Mouse (Mus musculus) embryonic facial prominence, embryonic 11.5 days (tissue): ENCODE results near the gene Kcnmb2. TPM values are rescaled to one million over a fixed set of nuclear protein-coding genes. Genes with fewer than 3 reads are reported as not detected.

ENCODE experiments used
- ATAC-seq: fragments of 200-750 bp; cut with Nextera tagmentation; replicated peaks from 2 replicates; pipeline ENCODE4 v1.8.0; 2017; ENCODE audit warnings: low read depth; ENCODE audit not compliant: insufficient number of reproducible peaks, low FRiP score, low TSS enrichment
- DNase-seq: peaks from one replicate; pipeline ENCODE4 v3.0.0-alpha.2; 2015; ENCODE audit warnings: low spot score
- H3K27ac ChIP-seq: fragments of 300-500 bp; sonication (generic); replicated peaks from 2 replicates; pipeline ENCODE4 v1.5.1; 2014; ENCODE audit warnings: mild to moderate bottlenecking, low read depth, low read length, control low read depth
- H3K27me3 ChIP-seq: fragments of 300-500 bp; sonication (generic); 2 replicates; pipeline ENCODE4 v1.6.1; 2014; ENCODE audit warnings: mild to moderate bottlenecking, low read length, moderate library complexity, mixed read lengths; ENCODE audit not compliant: control insufficient read depth, insufficient read depth
- H3K36me3 ChIP-seq: fragments of 300-500 bp; sonication (generic); replicated peaks from 2 replicates; pipeline ENCODE4 v1.6.1; 2014; ENCODE audit warnings: low read depth, mild to moderate bottlenecking, low read length, moderate library complexity, mixed read lengths; ENCODE audit not compliant: control insufficient read depth, insufficient read depth
- H3K4me1 ChIP-seq: fragments of 300-500 bp; sonication (generic); 2 replicates; pipeline ENCODE4 v1.6.1; 2014; ENCODE audit warnings: low read length, mixed read lengths; ENCODE audit not compliant: control insufficient read depth, insufficient read depth
- H3K4me2 ChIP-seq: fragments of 300-500 bp; sonication (generic); 2 replicates; pipeline ENCODE4 v1.6.1; 2014; ENCODE audit warnings: low read depth, mild to moderate bottlenecking, control low read depth, low read length, moderate library complexity
- H3K4me3 ChIP-seq: fragments of 300-500 bp; sonication (generic); 2 replicates; pipeline ENCODE4 v1.5.1; 2014; ENCODE audit warnings: low read depth, low read length, control low read depth
- H3K9ac ChIP-seq: fragments of 300-500 bp; sonication (generic); replicated peaks from 2 replicates; pipeline ENCODE4 v1.6.1; 2014; ENCODE audit warnings: mild to moderate bottlenecking, control low read depth, low read length
- H3K9me3 ChIP-seq: fragments of 300-500 bp; sonication (generic); replicated peaks from 2 replicates; pipeline ENCODE4 v1.6.1; 2016; ENCODE audit warnings: mild to moderate bottlenecking, low read length, inconsistent platforms, mixed read lengths; ENCODE audit not compliant: control insufficient read depth
- WGBS: fragments of 180-500 bp; shearing (Covaris S2); extraction: QIAGEN DNeasy Blood & Tissue Kit; methylation state at CpG from one replicate; pipeline ENCODE4 v1.1.7; 2014; 5-methylcytosine and 5-hydroxymethylcytosine counted together
- polyA plus RNA-seq: library from polyadenylated mRNA; unstranded; fragments of >200 nt; fragmentation: Nextera tagmentation; extraction: Ambion mirVana; gene quantifications from 2 replicates; pipeline ENCODE4 v1.2.1, GENCODE M21; 2014

Kcnmb2 gene
- 7.7 and 9.4 TPM in 2 replicates for polyA plus RNA-seq

DNA sequence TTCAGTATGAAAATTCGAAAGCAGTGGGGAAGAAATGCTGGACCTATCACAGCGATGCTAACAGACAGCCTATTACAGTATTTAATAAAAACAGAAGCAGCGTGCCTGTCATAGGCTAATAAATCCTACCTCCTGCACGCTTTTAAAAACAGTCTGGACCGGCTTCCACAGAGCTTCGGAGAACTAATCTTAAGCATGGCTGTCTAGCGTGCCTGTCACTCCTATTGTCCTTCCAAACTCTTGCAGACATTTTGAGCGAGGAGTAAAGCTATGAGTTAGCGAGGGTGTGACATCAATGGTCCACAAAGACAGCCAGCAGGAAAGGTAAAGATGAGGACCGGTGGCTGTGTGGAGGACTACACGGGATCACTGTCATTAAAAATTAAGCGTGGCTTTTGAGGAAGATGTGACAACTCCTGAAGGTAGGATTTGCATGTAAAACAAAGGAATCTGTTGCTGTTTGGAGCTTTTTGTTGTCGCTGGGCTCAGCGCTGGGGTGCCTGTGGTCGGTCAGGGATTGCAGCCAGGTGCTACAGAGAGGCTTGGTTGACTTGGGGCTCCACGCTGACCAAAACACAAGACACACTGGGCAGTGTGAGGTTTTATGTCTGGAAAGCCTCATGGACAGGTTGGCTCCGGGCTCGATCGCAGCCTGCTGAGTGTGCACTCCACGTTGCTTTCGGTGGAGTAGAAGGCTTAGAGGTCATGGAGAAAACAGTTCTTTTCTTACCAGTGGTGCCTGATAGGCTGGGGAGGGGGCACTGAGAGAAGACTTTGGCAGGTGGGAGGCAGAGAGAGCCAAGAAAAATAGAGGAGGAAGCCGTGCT is at the start of gene Kcnmb2:
TSS of gene Kcnmb2 (plus strand) at position 4 of the 827 bp plus-strand sequence.
- Histone ChIP-seq H3K27me3 (0 out of 2 replicates have a peak, but pooled peaks cover 2% of the 10 kb centered on the region), H3K36me3 (no peaks in the 10 kb centered on the region), H3K27ac (no peak within 1 kb of the TSS), H3K4me2 (peak within 1 kb of the TSS; percentile 52), H3K9me3 (no peaks in the 10 kb centered on the region), H3K4me1 (peaks cover 3% of the 10 kb centered on the region; the same call in 1 of the 2 replicates), H3K9ac (0 out of 2 replicates have a peak within 1 kb of the TSS, but pooled peaks have one; percentile 38), H3K4me3 (peak within 1 kb of the TSS; percentile 23)
- ATAC-seq: no peak
- 2% methylated on average over 22 of the region's 22 CpGs for WGBS
- DNase-seq: peak; percentile 6

- no peaks in the 10 kb centered on the region for H3K4me1 ChIP-seq
- WGBS: 78% methylated on average over 5 of the region's 5 CpGs
- ATAC-seq: no peak
Measured at GRCm38 (mm10) chr3:31863522-31863921, 38.8 kb upstream of the Kcnmb2 start.

GRCm38 (mm10) chr3:31864070-31864469 is 38.2 kb upstream of the Kcnmb2 start:
- H3K9me3 ChIP-seq: no peaks in the 10 kb centered on the region
- H3K4me2 ChIP-seq: no peak overlapping the region
- H3K27me3 ChIP-seq: no peaks in the 10 kb centered on the region
- WGBS: 76% methylated on average over 3 of the region's 3 CpGs
- no peak overlapping the region for H3K4me3 ChIP-seq
- DNase-seq (no peak), ATAC-seq (no peak)
- no peak overlapping the region for H3K27ac ChIP-seq
- no peak overlapping the region for H3K9ac ChIP-seq
- no peaks in the 10 kb centered on the region for H3K36me3 ChIP-seq
- H3K4me1 ChIP-seq: no peaks in the 10 kb centered on the region

More at GRCm38 (mm10) chr3:31863522-31863921, 38.8 kb upstream of the Kcnmb2 start:
- no peaks in the 10 kb centered on the region for H3K9me3 ChIP-seq
- no peak overlapping the region for H3K4me2 ChIP-seq
- H3K4me3 ChIP-seq: no peak overlapping the region
- no peak for DNase-seq
- no peak overlapping the region for H3K27ac ChIP-seq
- no peaks in the 10 kb centered on the region for H3K36me3 ChIP-seq
- H3K27me3 ChIP-seq: no peaks in the 10 kb centered on the region
- no peak overlapping the region for H3K9ac ChIP-seq

DNA sequence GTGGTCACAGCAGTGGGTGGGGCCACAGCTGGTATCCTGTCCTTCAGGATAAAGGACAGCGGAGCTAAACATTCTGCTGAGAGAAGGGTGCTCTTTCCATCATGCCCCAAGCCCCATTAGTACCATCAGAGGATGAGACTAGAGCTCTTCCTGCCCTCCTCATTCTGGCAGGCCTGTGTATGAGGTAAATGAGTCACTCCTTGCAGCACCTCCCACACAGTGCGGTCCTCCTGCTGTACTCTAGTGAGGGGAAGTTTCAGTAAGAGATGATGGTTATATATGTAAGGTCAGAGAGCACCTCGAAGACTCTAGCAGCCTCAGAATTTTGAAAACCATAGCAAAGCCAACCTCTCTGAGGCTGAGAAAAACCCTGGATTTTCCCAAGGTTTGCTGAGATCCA is 30.8 kb upstream of the Kcnmb2 start:
- no peak overlapping the region for H3K4me2 ChIP-seq
- H3K9me3 ChIP-seq: no peaks in the 10 kb centered on the region
- H3K27me3 ChIP-seq: no peaks in the 10 kb centered on the region
- no peak overlapping the region for H3K9ac ChIP-seq
- DNase-seq: no peak
- no peak for ATAC-seq
- H3K36me3 ChIP-seq: no peaks in the 10 kb centered on the region
- H3K27ac ChIP-seq: no peak overlapping the region
- H3K4me3 ChIP-seq: no peak overlapping the region
- 87% methylated on average over 3 of the region's 3 CpGs for WGBS
- no peaks in the 10 kb centered on the region for H3K4me1 ChIP-seq

- no peaks in the 10 kb centered on the region for H3K4me1 ChIP-seq
- no peaks in the 10 kb centered on the region for H3K36me3 ChIP-seq
- DNase-seq: no peak
- H3K27me3 ChIP-seq: no peaks in the 10 kb centered on the region
- no peak overlapping the region for H3K4me2 ChIP-seq
- H3K4me3 ChIP-seq: no peak overlapping the region
- ATAC-seq: no peak
- 73% methylated on average over 12 of the region's 12 CpGs for WGBS
- no peak overlapping the region for H3K27ac ChIP-seq
- no peak overlapping the region for H3K9ac ChIP-seq
- no peaks in the 10 kb centered on the region for H3K9me3 ChIP-seq
Measured at GRCm38 (mm10) chr3:31882621-31883131, 19.6 kb upstream of the Kcnmb2 start.

- ATAC-seq: no peak
- WGBS: 45% methylated on average over 2 of the region's 2 CpGs
- H3K4me1 ChIP-seq: no peaks in the 10 kb centered on the region
- H3K9ac ChIP-seq: no peak overlapping the region
- H3K36me3 ChIP-seq: no peaks in the 10 kb centered on the region
- no peak overlapping the region for H3K27ac ChIP-seq
- no peak overlapping the region for H3K4me2 ChIP-seq
- H3K27me3 ChIP-seq: no peaks in the 10 kb centered on the region
- DNase-seq: no peak
- H3K4me3 ChIP-seq: no peak overlapping the region
- no peaks in the 10 kb centered on the region for H3K9me3 ChIP-seq
Measured at GRCm38 (mm10) chr3:31892653-31893052, 9.7 kb upstream of the Kcnmb2 start.

DNA sequence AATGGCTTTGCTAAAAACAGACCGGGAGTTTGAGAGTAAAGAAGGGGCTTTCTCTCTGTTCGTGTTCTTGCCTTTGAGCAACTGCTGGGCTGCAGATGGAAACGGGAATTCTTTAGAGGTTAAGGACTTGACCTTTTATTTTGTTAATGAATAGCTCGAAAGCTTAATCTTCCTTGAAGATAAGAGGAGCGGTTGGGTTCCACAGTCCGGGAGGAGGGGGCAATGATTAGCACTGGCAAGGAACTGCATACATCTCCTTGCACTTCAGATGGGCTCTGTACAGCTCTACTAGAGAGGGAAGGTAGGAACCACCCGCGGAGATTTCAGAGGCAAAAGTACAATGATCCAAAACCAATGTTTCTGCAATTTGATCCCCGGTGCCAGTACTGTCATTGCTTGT is 1.2 kb downstream of the Kcnmb2 start:
- DNase-seq (peak; percentile 25), ATAC-seq (no peak)
- 0 out of 2 replicates have a peak, but pooled peaks cover 2% of the 10 kb centered on the region for H3K27me3 ChIP-seq
- no peak overlapping the region for H3K4me3 ChIP-seq
- no peak overlapping the region for H3K27ac ChIP-seq
- peak overlapping the region; percentile 11; the same call in 1 of the 2 replicates for H3K4me2 ChIP-seq
- no peaks in the 10 kb centered on the region for H3K36me3 ChIP-seq
- no peak overlapping the region for H3K9ac ChIP-seq
- H3K4me1 ChIP-seq: peaks cover 3% of the 10 kb centered on the region; the same call in 1 of the 2 replicates
- no peaks in the 10 kb centered on the region for H3K9me3 ChIP-seq
- 3% methylated on average over 9 of the region's 9 CpGs for WGBS

DNA sequence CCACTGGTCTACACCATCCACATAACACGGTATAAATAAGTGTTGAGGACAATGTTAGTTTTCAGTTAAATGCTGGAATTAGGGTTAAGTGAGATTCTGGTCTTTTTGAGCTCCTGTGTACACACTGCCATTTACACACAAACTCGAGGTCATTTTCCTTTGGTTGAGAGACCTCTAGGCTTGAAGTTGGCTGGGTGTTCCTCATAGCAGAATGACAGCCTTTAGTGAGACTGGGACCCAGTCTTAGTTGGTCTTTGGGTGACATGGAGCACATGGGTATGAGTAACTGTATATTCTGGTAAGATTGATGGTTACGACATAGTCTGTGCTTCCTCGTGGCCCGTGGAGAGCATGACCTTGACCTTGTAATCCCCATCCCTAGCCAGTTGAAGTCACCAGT is 1.8 kb downstream of the Kcnmb2 start:
- H3K9ac ChIP-seq: no peak overlapping the region
- peaks cover 3% of the 10 kb centered on the region; the same call in 1 of the 2 replicates for H3K4me1 ChIP-seq
- DNase-seq (no peak), ATAC-seq (no peak)
- no peak overlapping the region for H3K4me2 ChIP-seq
- 65% methylated on average over 5 of the region's 5 CpGs for WGBS
- no peak overlapping the region for H3K4me3 ChIP-seq
- H3K36me3 ChIP-seq: no peaks in the 10 kb centered on the region
- H3K27ac ChIP-seq: no peak overlapping the region
- no peaks in the 10 kb centered on the region for H3K9me3 ChIP-seq
- H3K27me3 ChIP-seq: 0 out of 2 replicates have a peak, but pooled peaks cover 2% of the 10 kb centered on the region
